Mouse (Mus musculus) naive thymus-derived CD4-positive, alpha-beta T cell, adult 2 months (primary cell): Measurements from ENCODE around the gene Adgrl3.

Experiments
- DNase-seq: peaks from one replicate; pipeline ENCODE4 v3.0.0-alpha.2; 2011; ENCODE audit warnings: low read depth

Adgrl3 gene

GRCm38 (mm10) chr5:81564294-81564693 lies 544.4 kb downstream of the Adgrl3 start:
- no peak for DNase-seq

GRCm38 (mm10) chr5:81566577-81566976 lies 546.6 kb downstream of the Adgrl3 start:
- DNase-seq = no peak

- no peak for DNase-seq
Observed at GRCm38 (mm10) chr5:81568743-81569142, 548.8 kb downstream of the Adgrl3 start.

- DNase-seq = no peak
Observed at GRCm38 (mm10) chr5:81582886-81583285, 562.9 kb downstream of the Adgrl3 start.

GRCm38 (mm10) chr5:81583425-81583824 lies 563.5 kb downstream of the Adgrl3 start:
- DNase-seq = no peak

- no peak for DNase-seq
Observed at GRCm38 (mm10) chr5:81584945-81585344, 565.0 kb downstream of the Adgrl3 start.

DNA sequence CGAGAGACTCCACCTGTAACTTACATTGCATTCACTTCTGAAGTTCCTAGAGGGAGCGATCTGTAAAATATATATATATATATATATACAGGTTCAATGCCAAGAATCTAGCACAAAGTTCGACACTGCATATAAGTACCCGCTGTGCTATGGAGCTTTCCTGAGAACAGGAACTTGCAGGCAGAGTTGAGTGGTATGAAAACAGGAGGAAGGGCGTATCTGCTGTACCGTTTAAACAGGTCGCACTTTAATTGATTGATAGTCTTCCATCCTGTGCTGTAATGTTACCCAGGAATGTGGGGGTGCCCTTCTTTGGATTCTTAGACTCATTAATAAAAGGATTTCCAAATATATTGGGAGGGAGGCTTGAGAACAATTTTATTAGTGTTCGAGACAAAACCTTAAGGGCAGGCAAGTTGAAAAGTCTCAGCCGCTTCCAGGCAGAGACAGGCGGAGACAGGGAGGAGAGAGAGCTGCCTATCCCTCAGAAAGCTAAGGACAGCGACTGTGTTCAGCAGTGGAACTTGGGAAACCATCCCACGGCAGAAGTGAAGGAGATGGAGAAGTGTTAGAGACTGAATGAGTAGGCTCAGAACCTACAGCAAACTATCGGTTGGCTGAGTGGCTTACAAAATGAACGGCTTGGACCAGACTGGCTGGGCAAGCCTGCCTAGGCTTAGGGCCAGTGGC lies 570.2 kb downstream of the Adgrl3 start:
- DNase-seq = no peak

DNA sequence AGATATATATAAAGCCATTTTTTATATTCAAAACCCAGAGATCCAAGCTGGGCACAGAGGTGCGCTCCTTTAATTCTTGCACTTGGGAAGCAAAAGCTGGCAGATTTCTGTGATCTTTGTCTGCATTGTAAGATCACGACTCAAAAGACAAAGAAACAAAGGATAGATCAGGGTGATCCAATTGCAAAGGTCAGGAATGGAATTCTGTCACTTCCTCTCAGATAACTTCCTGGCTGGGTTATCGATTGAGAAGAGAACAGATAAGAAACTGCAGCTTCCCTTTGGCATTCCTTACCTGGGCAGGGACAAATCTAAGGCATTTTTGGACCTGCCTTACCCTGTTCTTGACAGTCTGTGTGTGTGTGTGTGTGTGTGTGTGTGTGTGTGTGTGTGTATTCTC lies 571.5 kb downstream of the Adgrl3 start:
- DNase-seq = no peak

DNA sequence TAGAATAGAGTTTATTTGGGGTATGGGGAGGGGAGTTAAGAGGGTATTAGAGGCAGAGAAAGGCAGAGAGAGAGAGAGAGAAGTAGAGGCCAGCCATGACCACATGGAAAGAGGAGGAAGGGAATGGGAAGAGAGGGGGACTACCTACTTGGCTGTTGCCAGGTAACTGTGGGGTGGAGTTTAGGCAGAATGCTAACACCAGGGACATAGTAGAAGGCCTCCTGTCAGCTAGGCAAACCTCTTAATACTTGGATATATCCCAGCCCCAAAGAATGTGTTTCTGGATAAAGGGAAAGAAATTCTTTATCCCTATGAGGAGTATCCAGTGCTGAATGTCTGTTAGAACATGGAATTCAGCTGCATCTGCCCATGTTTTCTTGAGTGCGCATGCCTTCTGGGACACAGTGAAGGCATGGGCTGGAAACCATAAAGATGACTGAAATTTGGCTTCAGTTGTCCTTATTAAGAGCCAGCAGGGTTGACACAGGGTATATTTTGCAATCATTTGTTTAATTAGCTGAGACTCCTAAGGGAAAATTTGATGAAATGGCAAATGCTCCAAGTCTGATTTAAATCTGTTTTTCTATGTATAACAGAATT lies 573.6 kb downstream of the Adgrl3 start:
- DNase-seq = no peak

GRCm38 (mm10) chr5:81598041-81598440 lies 578.1 kb downstream of the Adgrl3 start:
- DNase-seq = no peak

- no peak for DNase-seq
Observed at GRCm38 (mm10) chr5:81602889-81603288, 583.0 kb downstream of the Adgrl3 start.

GRCm38 (mm10) chr5:81605646-81606045 lies 585.7 kb downstream of the Adgrl3 start:
- DNase-seq = no peak

DNA sequence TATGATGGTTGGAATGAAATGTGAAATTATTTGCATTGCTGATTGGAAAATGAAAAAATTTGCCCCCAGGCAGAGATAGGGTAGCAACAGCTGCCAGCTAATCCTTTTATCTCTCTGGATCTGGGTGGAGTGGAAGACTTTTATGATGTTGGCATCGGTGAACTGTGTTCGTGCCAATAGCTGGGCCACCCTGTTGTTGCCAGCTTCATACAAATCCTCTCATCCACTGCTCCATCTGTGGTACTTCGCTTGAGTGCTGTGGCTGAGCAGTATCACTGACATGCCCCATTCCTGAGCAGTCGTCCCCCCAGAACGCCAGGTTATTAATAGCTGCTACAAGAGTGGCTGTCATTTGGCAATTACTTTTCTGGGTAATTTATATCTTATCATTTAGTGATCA lies 590.3 kb downstream of the Adgrl3 start:
- no peak for DNase-seq

DNA sequence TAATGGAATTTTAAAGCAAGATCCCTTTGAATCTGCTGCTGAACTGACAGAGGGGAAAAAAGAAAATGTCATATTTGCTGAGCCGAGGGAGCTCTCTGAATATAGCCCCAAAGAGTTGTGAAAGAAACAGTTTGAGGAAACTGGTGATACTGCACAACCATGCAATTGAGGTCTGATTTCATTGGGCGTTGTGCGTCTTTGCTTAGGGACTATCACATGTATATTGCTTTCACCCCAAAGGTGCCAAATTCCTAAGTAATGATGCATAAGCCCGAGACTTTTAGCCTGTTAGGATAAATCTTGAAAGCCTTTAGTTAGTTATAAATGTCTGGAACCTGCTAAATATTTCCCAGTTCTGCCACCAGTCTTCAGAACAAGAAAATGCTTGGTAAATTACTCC lies 594.7 kb downstream of the Adgrl3 start:
- DNase-seq = no peak

- no peak for DNase-seq
Observed at GRCm38 (mm10) chr5:81621106-81621505, 601.2 kb downstream of the Adgrl3 start.

DNA sequence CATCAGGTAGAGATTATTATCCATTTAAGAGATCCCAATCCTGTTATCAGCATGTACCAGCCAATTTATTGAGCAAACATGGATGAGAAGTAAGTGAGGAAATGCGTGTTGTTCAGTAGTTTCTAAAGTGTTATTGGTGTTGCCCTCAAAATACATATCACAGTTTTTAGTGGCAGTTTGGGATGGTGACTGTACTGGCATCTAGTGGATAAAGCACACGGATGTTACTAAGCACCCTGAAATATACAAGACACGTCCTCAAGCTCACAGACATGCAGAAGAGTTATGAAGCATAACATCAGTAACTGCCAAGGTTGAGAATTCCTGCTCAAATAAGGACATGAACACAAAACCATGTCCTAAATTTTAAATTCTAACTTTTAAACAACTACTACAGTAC lies 601.8 kb downstream of the Adgrl3 start:
- no peak for DNase-seq

GRCm38 (mm10) chr5:81623846-81624245 lies 603.9 kb downstream of the Adgrl3 start:
- no peak for DNase-seq

DNA sequence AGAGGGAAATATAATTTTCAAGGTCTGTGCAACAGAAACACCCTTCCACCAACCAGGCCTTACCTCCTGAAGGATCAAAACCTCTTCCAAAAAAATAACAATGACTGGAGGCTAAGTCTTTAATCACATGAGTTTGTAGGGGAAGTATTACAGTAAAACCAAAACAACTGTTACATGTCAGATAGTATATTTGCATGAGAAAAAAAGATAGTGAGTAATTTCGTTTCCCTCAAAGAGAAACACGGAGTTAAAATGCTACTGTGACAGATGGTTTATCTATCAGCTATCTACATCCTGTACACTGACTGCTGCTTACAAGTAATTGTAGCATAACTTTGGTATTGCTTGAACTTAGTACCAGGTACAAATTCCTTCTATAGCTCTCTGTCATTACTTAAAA lies 616.2 kb downstream of the Adgrl3 start:
- DNase-seq = no peak

DNA sequence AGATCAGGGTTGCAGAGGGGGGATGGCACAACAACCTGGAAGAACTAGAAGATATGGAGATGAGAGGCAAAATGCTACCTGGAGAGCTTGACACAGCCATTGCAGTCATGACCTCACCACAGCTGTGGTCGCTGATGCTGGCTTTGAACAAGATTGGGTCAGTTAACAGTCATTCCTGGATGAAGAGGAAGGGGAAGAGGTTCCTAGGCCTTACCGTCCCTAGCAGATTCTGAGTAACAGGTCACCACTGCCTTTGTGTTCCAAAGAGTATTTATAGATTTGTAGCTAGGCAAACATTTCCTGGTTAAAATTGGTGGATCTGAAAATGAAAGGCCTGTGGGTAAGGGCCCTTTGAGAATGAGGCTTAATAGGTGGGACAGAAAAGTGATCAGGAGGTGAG lies 618.5 kb downstream of the Adgrl3 start:
- DNase-seq = no peak

- no peak for DNase-seq
Observed at GRCm38 (mm10) chr5:81640118-81640517, 620.2 kb downstream of the Adgrl3 start.

DNA sequence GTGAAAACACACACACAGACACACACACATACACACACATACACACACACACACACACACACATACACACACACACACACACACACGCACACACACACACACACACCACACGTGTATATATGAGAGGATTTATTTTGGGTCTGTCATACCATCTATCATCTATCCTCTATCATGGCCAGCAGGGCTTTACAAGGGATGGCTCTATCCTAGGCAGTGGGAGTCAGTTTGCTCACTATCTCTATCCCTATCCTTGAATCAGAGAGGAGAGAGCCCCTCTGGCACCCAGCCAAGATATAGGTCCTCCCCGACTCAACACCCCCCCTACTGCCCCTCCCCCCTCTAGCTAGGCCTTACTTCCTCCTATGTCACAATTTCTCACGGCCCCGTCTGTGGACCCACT lies 625.6 kb downstream of the Adgrl3 start:
- no peak for DNase-seq

- DNase-seq = no peak
Observed at GRCm38 (mm10) chr5:81653941-81654340, 634.0 kb downstream of the Adgrl3 start.

DNA sequence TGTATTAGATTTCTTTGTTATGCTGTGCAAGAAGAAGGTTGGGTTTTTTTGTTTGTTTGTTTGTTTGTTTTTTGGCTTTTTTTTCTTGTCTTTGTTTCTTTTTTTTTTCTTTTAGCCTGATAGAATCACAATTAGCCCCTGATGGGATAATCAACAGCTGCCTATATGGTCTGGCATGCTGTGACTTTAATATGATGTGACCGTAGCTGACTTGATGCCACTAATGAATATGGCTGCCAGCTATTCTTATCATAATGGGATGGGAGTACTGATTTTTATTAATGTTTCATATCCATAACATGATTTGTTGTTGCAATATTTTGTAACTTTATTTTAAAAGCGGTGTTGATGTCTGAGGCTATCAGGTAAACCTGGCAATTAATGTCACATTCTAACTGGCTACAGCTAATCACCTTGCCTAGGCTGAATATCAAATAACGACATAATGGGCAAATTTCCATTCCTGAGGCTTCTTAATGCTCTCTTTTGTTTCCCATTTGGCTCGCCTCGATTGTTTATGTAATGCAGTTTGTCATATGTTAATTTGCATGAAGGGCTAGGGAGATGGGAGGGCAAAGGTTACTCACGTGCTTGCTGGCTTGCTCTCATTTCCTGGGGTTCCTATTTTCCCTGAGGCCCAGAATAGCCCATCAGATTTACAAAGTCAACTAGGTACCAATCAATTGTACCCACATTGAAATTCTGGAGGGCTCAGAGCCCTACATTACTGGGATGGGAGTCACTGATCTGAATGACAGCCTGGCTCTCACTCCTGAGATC lies 641.9 kb downstream of the Adgrl3 start:
- no peak for DNase-seq
